Mouse (Mus musculus) central nervous system, embryonic 14 days (tissue): ENCODE data around the gene 9930111J21Rik2. TPM values are rescaled to one million over a fixed set of nuclear protein-coding genes. Genes with fewer than 3 reads are reported as not detected.

Experiments
- polyA plus RNA-seq: library from polyadenylated mRNA; depleted of rRNA; stranded (reverse); fragments of >200 nt; gene quantifications from 2 replicates; pipeline ENCODE4 v1.2.3, GENCODE M21; 2012; rRNA removed

9930111J21Rik2 gene
- 0.28 and 0.37 TPM in 2 replicates for polyA plus RNA-seq

DNA sequence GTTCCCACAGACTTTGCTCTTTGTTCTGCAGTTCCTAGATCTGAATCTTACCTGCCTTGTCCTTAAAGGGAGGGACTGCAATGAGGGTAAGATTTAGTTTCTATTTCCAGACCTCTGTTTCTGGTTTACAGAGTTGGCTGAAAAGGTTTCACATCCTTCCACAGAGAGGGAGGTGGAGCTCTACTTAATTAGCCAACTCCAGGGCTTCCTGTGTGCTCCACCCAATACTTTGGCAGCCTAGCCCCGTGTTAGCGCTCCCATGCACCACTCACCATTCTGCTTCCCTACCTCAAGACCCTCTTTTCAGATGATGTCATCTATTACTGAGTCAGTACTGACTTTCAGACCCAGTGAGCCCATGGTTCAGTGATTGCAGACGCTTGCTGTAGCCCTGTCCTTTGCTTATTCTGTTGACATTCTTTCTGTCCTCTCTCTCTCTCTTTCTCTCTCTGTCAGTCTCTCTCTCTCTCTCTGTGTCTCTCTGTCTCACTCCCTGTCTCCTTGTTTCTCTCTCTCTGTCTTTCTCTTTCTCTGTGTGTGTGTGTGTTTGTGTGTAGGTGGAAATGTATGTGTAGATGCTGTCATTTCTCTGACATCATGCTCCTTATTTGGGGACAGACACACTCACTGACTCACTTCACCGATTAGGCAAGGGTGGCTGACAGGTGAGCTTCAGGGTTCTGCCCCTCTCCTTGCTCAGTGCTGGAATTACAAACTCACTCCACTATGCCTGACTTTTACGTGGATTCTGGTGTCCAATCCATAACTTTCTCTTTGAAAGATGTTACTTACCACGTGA lies at the start of gene 9930111J21Rik2:
9930111J21Rik2 (minus strand) TSS at position 150 of the 799 bp plus-strand sequence.

DNA sequence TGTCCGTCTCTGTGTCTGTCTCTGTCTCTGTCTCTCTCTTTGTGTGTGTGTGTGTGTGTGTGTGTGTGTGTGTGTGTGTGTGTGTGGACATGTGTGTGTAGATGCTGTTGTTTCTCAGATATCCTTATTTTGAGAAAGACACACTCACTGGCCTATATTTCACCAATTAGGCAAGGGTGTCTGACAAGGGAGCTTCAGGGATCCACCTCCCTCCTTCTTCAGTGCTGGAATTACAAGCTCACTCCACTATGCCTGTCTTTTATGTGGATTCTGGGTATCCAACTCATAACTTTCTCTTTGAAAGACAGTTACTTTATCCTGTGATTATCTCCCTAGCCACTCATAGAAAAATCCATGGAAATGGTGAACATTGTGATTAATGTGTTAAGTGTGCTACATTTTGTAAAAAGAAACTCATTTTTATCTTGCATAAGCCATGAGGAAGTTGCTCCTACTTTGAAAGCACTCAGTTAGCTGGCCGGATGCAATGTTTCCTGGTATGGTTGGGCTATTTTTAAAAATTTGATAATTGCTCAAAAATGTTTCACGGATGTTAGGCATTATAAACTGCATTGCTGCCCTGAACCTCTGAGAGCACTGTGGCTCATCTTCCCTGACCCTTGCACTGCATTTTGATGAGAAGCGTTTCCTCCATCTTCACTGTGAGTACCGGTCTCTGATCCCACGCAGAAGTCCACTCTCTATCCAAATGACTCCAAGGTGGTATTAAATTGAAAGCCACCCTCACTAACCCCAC lies 25.1 kb upstream of the 9930111J21Rik2 start, which contains the start of gene Ifi47:
Ifi47 (plus strand) TSS at position 587 of the 757 bp plus-strand sequence.

DNA sequence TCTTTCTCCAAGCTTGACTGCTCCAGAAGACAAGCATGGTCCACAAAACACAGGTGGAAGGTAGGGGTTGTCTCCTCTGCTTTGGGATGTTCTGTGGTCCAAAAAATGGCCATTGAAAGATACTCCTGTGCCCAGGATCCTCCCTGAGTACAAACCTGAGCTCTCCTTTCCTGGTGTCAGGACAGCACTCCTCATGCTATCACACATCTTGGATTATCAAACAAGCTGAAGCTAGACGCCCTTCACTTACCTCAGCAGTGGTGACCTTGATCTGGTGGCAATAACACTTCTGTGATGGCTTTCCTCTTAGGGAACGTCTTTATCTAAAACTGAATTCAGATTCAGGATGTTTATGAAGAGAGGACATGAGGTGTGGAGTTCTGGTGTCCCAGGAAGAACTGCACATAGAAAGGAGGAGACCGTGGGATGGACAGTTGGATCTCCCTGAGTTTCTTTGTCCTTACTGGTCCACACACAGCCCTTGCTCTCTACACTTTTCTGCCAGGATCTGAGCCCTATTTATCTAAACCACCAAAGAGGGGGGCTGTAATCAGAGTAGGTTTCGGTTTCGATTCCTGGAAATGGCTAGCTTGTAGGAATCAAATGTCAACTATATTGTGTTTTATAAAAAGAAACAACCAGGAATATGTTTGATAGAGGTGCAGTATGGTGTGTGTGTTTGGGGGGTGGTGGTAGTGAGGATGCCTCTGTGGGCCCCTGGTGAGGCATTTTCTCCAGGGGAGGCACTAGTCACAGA lies 12.8 kb upstream of the 9930111J21Rik2 start, which contains the start of gene Tgtp2:
Tgtp2 (minus strand) TSS at position 494 of the 757 bp plus-strand sequence.

DNA sequence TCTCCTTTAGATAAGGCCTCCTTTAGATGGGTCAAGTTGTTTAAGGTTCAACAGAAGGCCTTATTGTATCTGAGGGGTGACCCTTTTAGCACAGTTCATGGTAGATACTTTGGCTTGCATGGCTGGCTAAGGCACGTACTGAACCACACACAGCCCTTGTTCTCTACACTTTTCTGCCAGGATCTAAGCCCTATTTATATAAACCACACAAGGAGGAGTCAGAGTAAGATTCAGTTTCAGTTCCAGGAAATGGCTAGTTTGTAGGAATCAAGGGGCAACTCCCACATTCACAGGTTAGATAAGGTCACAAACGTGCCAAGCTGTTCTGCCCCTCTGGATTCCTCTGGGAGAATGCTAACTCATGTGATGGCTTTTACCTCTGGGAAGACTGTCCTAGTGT lies 57.0 kb downstream of the 9930111J21Rik2 start, which contains the start of gene Tgtp1:
Tgtp1 (minus strand) TSS at position 155 of the 400 bp plus-strand sequence.

DNA sequence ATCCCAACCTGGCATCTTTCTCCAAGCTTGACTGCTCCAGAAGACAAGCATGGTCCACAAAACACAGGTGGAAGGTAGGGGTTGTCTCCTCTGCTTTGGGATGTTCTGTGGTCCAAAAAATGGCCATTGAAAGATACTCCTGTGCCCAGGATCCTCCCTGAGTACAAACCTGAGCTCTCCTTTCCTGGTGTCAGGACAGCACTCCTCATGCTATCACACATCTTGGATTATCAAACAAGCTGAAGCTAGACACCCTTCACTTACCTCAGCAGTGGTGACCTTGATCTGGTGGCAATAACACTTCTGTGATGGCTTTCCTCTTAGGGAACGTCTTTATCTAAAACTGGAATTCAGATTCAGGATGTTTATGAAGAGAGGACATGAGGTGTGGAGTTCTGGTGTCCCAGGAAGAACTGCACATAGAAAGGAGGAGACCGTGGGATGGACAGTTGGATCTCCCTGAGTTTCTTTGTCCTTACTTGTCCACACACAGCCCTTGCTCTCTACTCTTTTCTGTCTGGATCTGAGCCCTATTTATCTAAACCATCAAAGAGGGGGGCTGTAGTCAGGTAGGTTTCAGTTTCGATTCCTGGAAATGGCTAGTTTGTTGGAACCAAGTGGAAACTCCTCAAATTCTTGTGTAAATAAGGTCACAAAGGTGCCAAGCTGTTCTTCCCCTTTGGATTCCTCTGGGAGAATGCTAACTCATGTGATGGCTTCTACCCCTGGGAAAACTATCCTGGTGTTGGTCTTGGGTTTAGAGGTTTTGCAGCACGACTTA lies 59.1 kb downstream of the 9930111J21Rik2 start, which contains the start of gene Gm12185:
Gm12185 (minus strand) TSS at position 487 of the 781 bp plus-strand sequence.

DNA sequence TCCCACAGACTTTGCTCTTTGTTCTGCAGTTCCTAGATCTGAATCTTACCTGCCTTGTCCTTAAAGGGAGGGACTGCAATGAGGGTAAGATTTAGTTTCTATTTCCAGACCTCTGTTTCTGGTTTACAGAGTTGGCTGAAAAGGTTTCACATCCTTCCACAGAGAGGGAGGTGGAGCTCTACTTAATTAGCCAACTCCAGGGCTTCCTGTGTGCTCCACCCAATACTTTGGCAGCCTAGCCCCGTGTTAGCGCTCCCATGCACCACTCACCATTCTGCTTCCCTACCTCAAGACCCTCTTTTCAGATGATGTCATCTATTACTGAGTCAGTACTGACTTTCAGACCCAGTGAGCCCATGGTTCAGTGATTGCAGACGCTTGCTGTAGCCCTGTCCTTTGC lies 71.8 kb downstream of the 9930111J21Rik2 start, which contains the start of gene 9930111J21Rik1:
9930111J21Rik1 (minus strand) TSS at position 148 of the 400 bp plus-strand sequence.

DNA sequence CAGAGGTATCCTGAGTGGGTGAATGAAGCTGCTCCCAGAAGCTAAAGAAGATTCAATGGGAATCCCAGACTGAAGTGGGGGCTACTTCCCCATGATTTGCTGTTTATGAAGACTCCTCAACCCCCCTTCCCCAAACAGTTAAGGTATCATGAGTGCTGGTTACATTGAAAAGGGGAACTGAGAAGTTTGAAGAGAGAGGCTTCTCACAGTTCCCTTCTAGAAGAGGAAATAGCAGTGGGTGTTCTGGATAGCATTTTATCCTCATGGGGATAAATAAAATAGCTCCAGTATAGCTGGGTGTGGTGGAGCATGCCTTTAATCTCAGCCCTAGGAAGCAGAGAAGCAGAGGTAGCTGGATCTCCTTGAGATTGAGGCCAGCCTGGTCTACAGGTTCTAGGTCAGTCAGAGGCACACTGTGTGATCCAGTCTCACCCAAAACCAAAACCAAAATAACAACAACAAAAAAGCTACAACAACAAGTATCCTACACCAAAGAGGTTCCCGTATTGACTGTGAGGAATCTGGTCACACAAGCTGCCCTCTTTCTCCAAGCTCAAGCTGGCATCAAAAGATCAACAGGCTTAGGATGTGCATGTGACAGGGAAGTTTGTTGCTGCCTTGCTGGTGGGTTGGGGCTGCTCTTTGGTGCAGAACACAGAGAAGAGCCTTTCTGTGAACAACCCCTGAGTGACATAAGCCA lies 72.7 kb downstream of the 9930111J21Rik2 start, which contains the start of gene Olfr56:
Olfr56 (plus strand) TSS at position 650 of the 700 bp plus-strand sequence.

Other genes with a start within 250 kb of the 9930111J21Rik2 start
- 44.5 and 49.2 TPM in 2 replicates for gene Trim41, start 233.9 kb downstream of the 9930111J21Rik2 start, polyA plus RNA-seq
- 2.5 and 2.8 TPM in 2 replicates for gene Trim7, start 225.1 kb downstream of the 9930111J21Rik2 start, polyA plus RNA-seq
- gene Gm12184, start 224.6 kb downstream of the 9930111J21Rik2 start, polyA plus RNA-seq, result 35.7 and 42.7 TPM in 2 replicates
- 4.1 and 6.1 TPM in 2 replicates for gene Irgm1, start 179.6 kb downstream of the 9930111J21Rik2 start, polyA plus RNA-seq
- gene Gm5431, start 149.0 kb downstream of the 9930111J21Rik2 start, polyA plus RNA-seq, result 0.18 and 0.22 TPM in 2 replicates
- gene Psme2b, start 105.1 kb downstream of the 9930111J21Rik2 start, polyA plus RNA-seq, result 0.60 and 0.89 TPM in 2 replicates
- gene Olfr56, start 72.4 kb downstream of the 9930111J21Rik2 start, polyA plus RNA-seq, result 0.11 and 0.24 TPM in 2 replicates
- gene 9930111J21Rik1, start 71.8 kb downstream of the 9930111J21Rik2 start, polyA plus RNA-seq, result 0.11 and 0.23 TPM in 2 replicates
- gene Gm12185, start 59.0 kb downstream of the 9930111J21Rik2 start, polyA plus RNA-seq, result 0.04 and 0.06 TPM in 2 replicates
- 0.32 and 0.76 TPM in 2 replicates for gene Tgtp1, start 57.1 kb downstream of the 9930111J21Rik2 start, polyA plus RNA-seq
- 0.32 and 1.3 TPM in 2 replicates for gene Tgtp2, start 13.0 kb upstream of the 9930111J21Rik2 start, polyA plus RNA-seq
- gene Ifi47, start 25.3 kb upstream of the 9930111J21Rik2 start, polyA plus RNA-seq, result 1.8 and 2.6 TPM in 2 replicates
- gene Olfr1396, start 63.6 kb upstream of the 9930111J21Rik2 start, polyA plus RNA-seq, result 0.06 TPM in 1 of 2 replicates, not detected in the other
- not detected in 2 replicates for gene Olfr1395, start 91.0 kb upstream of the 9930111J21Rik2 start, polyA plus RNA-seq
- gene Olfr1394, start 103.1 kb upstream of the 9930111J21Rik2 start, polyA plus RNA-seq, result not detected in 2 replicates
- gene Btnl9, start 135.9 kb upstream of the 9930111J21Rik2 start, polyA plus RNA-seq, result 0.07 and 0.36 TPM in 2 replicates
- 33.3 and 34.3 TPM in 2 replicates for gene Zfp62, start 152.1 kb upstream of the 9930111J21Rik2 start, polyA plus RNA-seq
- 55.9 and 61.6 TPM in 2 replicates for gene Mgat1, start 192.9 kb upstream of the 9930111J21Rik2 start, polyA plus RNA-seq
- 0.20 and 0.21 TPM in 2 replicates for gene Olfr1393, start 227.1 kb upstream of the 9930111J21Rik2 start, polyA plus RNA-seq
- gene Olfr1392, start 234.0 kb upstream of the 9930111J21Rik2 start, polyA plus RNA-seq, result 0.18 and 0.40 TPM in 2 replicates